Mouse (Mus musculus) hindbrain, embryonic 15.5 days (tissue): ENCODE data around the gene Tgfb1i1. TPM values are rescaled to one million over a fixed set of nuclear protein-coding genes. Genes with fewer than 3 reads are reported as not detected.
A peak's percentile ranks its signal among the peaks of the same experiment; 100 is the strongest.

Experiments
- ATAC-seq: fragments of 200-750 bp; cut with Nextera tagmentation; 2 replicates; pipeline ENCODE4 v1.8.0; 2017; ENCODE audit warnings: low read depth, moderate number of reproducible peaks, moderate TSS enrichment; ENCODE audit not compliant: low FRiP score
- H3K27ac ChIP-seq: fragments of 300-500 bp; sonication (generic); replicated peaks from 2 replicates; pipeline ENCODE4 v1.5.1; 2015; ENCODE audit warnings: mild to moderate bottlenecking, inconsistent platforms
- H3K27me3 ChIP-seq: fragments of 300-500 bp; sonication (generic); 2 replicates; pipeline ENCODE4 v1.6.1; 2015; ENCODE audit warnings: control low read depth, inconsistent platforms
- H3K36me3 ChIP-seq: fragments of 300-500 bp; sonication (generic); 2 replicates; pipeline ENCODE4 v1.6.1; 2015; ENCODE audit warnings: control low read depth, inconsistent platforms
- H3K4me1 ChIP-seq: fragments of 300-500 bp; sonication (generic); replicated peaks from 2 replicates; pipeline ENCODE4 v1.6.1; 2015; ENCODE audit warnings: control low read depth, inconsistent platforms
- H3K4me2 ChIP-seq: fragments of 300-500 bp; sonication (generic); 2 replicates; pipeline ENCODE4 v1.6.1; 2015; ENCODE audit warnings: moderate library complexity, mild to moderate bottlenecking, inconsistent platforms
- H3K4me3 ChIP-seq: fragments of 300-500 bp; sonication (generic); 2 replicates; pipeline ENCODE4 v1.5.1; 2015; ENCODE audit warnings: mild to moderate bottlenecking, inconsistent platforms
- H3K9ac ChIP-seq: fragments of 300-500 bp; sonication (generic); 2 replicates; pipeline ENCODE4 v1.6.1; 2015; ENCODE audit warnings: inconsistent platforms
- H3K9me3 ChIP-seq: fragments of 300-500 bp; sonication (generic); 2 replicates; pipeline ENCODE4 v1.6.1; 2016; ENCODE audit warnings: control low read depth, inconsistent platforms
- WGBS: fragments of 180-500 bp; shearing (Covaris S2); methylation state at CpG from one replicate; pipeline ENCODE4 v1.1.7; 2015; 5-methylcytosine and 5-hydroxymethylcytosine counted together
- polyA plus RNA-seq: library from polyadenylated mRNA; unstranded; fragments of >200 nt; fragmentation: Nextera tagmentation; extraction: Ambion mirVana; gene quantifications from 2 replicates; pipeline ENCODE4 v1.2.1, GENCODE M21; 2015

The Tgfb1i1 gene
- polyA plus RNA-seq, 1 experiment from 2014 or later, result 28.2 TPM

GRCm38 (mm10) chr7:128247443-128247842 lies 831 bp downstream of the Tgfb1i1 start:
- H3K4me1 ChIP-seq, result peaks cover 34% of the 10 kb centered on the region
- peak overlapping the region; percentile 83 for H3K27ac ChIP-seq
- H3K4me3 ChIP-seq, result peak overlapping the region; percentile 45
- H3K9me3 ChIP-seq, result no peaks in the 10 kb centered on the region
- WGBS, result 1% methylated on average over 13 of the region's 13 CpGs
- peak overlapping the region; percentile 67 for H3K4me2 ChIP-seq
- ATAC-seq, result peak; percentile 78
- H3K9ac ChIP-seq, result peak overlapping the region; percentile 54; the same call in 1 of the 2 replicates
- peaks cover 11% of the 10 kb centered on the region for H3K36me3 ChIP-seq
- H3K27me3 ChIP-seq, result peaks cover 8% of the 10 kb centered on the region; the same call in 1 of the 2 replicates

- peaks cover 8% of the 10 kb centered on the region; the same call in 1 of the 2 replicates for H3K27me3 ChIP-seq
- H3K4me2 ChIP-seq, result peak overlapping the region; percentile 67
- H3K36me3 ChIP-seq, result peaks cover 8% of the 10 kb centered on the region; the same call in 1 of the 2 replicates
- ATAC-seq, result no peak
- H3K4me1 ChIP-seq, result peaks cover 38% of the 10 kb centered on the region
- H3K9ac ChIP-seq, result no peak overlapping the region
- peak overlapping the region; percentile 45 for H3K4me3 ChIP-seq
- H3K9me3 ChIP-seq, result no peaks in the 10 kb centered on the region
- no peak overlapping the region for H3K27ac ChIP-seq
- 83% methylated on average over 10 of the region's 10 CpGs for WGBS
Measured at GRCm38 (mm10) chr7:128248081-128249042, 1.8 kb downstream of the Tgfb1i1 start.

- peaks cover 8% of the 10 kb centered on the region; the same call in 1 of the 2 replicates for H3K27me3 ChIP-seq
- no peak for ATAC-seq
- WGBS, result 82% methylated on average over 5 of the region's 5 CpGs
- H3K4me3 ChIP-seq, result no peak overlapping the region
- H3K27ac ChIP-seq, result no peak overlapping the region
- H3K4me1 ChIP-seq, result peaks cover 38% of the 10 kb centered on the region
- no peak overlapping the region for H3K9ac ChIP-seq
- no peaks in the 10 kb centered on the region for H3K9me3 ChIP-seq
- H3K36me3 ChIP-seq, result no peaks in the 10 kb centered on the region
- H3K4me2 ChIP-seq, result no peak overlapping the region
Measured at GRCm38 (mm10) chr7:128249998-128250397, 3.4 kb downstream of the Tgfb1i1 start.

GRCm38 (mm10) chr7:128251946-128252345 lies 5.3 kb downstream of the Tgfb1i1 start:
- 61% methylated on average over 12 of the region's 12 CpGs for WGBS
- H3K27ac ChIP-seq, result no peak overlapping the region
- peaks cover 24% of the 10 kb centered on the region for H3K4me1 ChIP-seq
- H3K4me3 ChIP-seq, result peak overlapping the region; percentile 39
- no peaks in the 10 kb centered on the region for H3K36me3 ChIP-seq
- ATAC-seq, result no peak
- no peaks in the 10 kb centered on the region for H3K9me3 ChIP-seq
- H3K4me2 ChIP-seq, result peak overlapping the region; percentile 69
- peak overlapping the region; percentile 36; the same call in 1 of the 2 replicates for H3K9ac ChIP-seq
- peaks cover 8% of the 10 kb centered on the region; the same call in 1 of the 2 replicates for H3K27me3 ChIP-seq

GRCm38 (mm10) chr7:128252609-128253008 lies 6.0 kb downstream of the Tgfb1i1 start:
- H3K27ac ChIP-seq, result no peak overlapping the region; the same call in 1 of the 2 replicates
- H3K4me3 ChIP-seq, result peak overlapping the region; percentile 39
- H3K9ac ChIP-seq, result peak overlapping the region; percentile 36
- H3K4me2 ChIP-seq, result peak overlapping the region; percentile 69
- 13% methylated on average over 24 of the region's 24 CpGs for WGBS
- ATAC-seq, result no peak; the same call in 1 of the 2 replicates
- peaks cover 8% of the 10 kb centered on the region; the same call in 1 of the 2 replicates for H3K27me3 ChIP-seq
- peaks cover 17% of the 10 kb centered on the region for H3K4me1 ChIP-seq
- no peaks in the 10 kb centered on the region for H3K9me3 ChIP-seq
- H3K36me3 ChIP-seq, result no peaks in the 10 kb centered on the region

GRCm38 (mm10) chr7:128254978-128255377 lies 8.4 kb downstream of the Tgfb1i1 start:
- ATAC-seq, result no peak
- Histone ChIP-seq H3K36me3 (no peaks in the 10 kb centered on the region), H3K4me3 (no peak overlapping the region), H3K27me3 (peaks cover 8% of the 10 kb centered on the region; the same call in 1 of the 2 replicates), H3K4me1 (peaks cover 12% of the 10 kb centered on the region), H3K9ac (no peak overlapping the region), H3K9me3 (no peaks in the 10 kb centered on the region), H3K27ac (no peak overlapping the region), H3K4me2 (no peak overlapping the region)
- 67% methylated on average over 2 of the region's 2 CpGs for WGBS

GRCm38 (mm10) chr7:128255757-128256156 lies 9.1 kb downstream of the Tgfb1i1 start:
- 94% methylated on average over 5 of the region's 5 CpGs for WGBS

GRCm38 (mm10) chr7:128256783-128257334 lies 10.2 kb downstream of the Tgfb1i1 start:
- peaks cover 10% of the 10 kb centered on the region for H3K4me1 ChIP-seq
- peaks cover 2% of the 10 kb centered on the region; the same call in 1 of the 2 replicates for H3K27me3 ChIP-seq
- WGBS, result 46% methylated on average over 5 of the region's 5 CpGs

More at GRCm38 (mm10) chr7:128255757-128256156, 9.1 kb downstream of the Tgfb1i1 start:
- no peak overlapping the region for H3K4me3 ChIP-seq
- no peak overlapping the region for H3K9ac ChIP-seq
- no peak overlapping the region for H3K4me2 ChIP-seq
- H3K36me3 ChIP-seq, result no peaks in the 10 kb centered on the region
- no peak overlapping the region for H3K27ac ChIP-seq
- no peaks in the 10 kb centered on the region for H3K9me3 ChIP-seq
- peaks cover 8% of the 10 kb centered on the region; the same call in 1 of the 2 replicates for H3K27me3 ChIP-seq
- H3K4me1 ChIP-seq, result peaks cover 12% of the 10 kb centered on the region
- no peak for ATAC-seq

GRCm38 (mm10) chr7:128265411-128265810 lies 18.8 kb downstream of the Tgfb1i1 start, which contains the start of gene Slc5a2:
TSS of gene Slc5a2 (plus strand) at chr7:128265657.
- ATAC-seq, result no peak
- Histone ChIP-seq H3K4me3 (no peak within 1 kb of the TSS), H3K36me3 (no peaks in the 10 kb centered on the region), H3K9me3 (no peaks in the 10 kb centered on the region), H3K27me3 (no peaks in the 10 kb centered on the region), H3K27ac (no peak within 1 kb of the TSS), H3K4me1 (no peaks in the 10 kb centered on the region), H3K9ac (no peak within 1 kb of the TSS), H3K4me2 (no peak within 1 kb of the TSS)
- WGBS, result 86% methylated on average over 6 of the region's 6 CpGs

More at GRCm38 (mm10) chr7:128256783-128257334, 10.2 kb downstream of the Tgfb1i1 start:
- Histone ChIP-seq H3K27ac (no peak overlapping the region), H3K4me2 (no peak overlapping the region), H3K9ac (no peak overlapping the region), H3K9me3 (no peaks in the 10 kb centered on the region), H3K36me3 (no peaks in the 10 kb centered on the region), H3K4me3 (no peak overlapping the region)
- ATAC-seq, result no peak

- Histone ChIP-seq H3K4me2 (no peak overlapping the region), H3K27me3 (no peaks in the 10 kb centered on the region), H3K27ac (no peak overlapping the region), H3K4me1 (no peaks in the 10 kb centered on the region), H3K36me3 (no peaks in the 10 kb centered on the region), H3K9me3 (no peaks in the 10 kb centered on the region), H3K9ac (no peak overlapping the region), H3K4me3 (no peak overlapping the region)
- ATAC-seq, result no peak
- 73% methylated on average over 5 of the region's 5 CpGs for WGBS
Measured at GRCm38 (mm10) chr7:128266056-128266455, 19.4 kb downstream of the Tgfb1i1 start.

- no peak overlapping the region for H3K27ac ChIP-seq
- H3K4me1 ChIP-seq, result no peaks in the 10 kb centered on the region
- ATAC-seq, result no peak
- H3K27me3 ChIP-seq, result no peaks in the 10 kb centered on the region
- H3K4me3 ChIP-seq, result no peak overlapping the region
- 71% methylated on average over 13 of the region's 13 CpGs for WGBS
- peaks cover 9% of the 10 kb centered on the region; the same call in 1 of the 2 replicates for H3K36me3 ChIP-seq
- H3K4me2 ChIP-seq, result no peak overlapping the region
- H3K9me3 ChIP-seq, result no peaks in the 10 kb centered on the region
- H3K9ac ChIP-seq, result no peak overlapping the region
Measured at GRCm38 (mm10) chr7:128267391-128267790, 20.8 kb downstream of the Tgfb1i1 start.

- ATAC-seq, result no peak
- Histone ChIP-seq H3K27ac (no peak overlapping the region), H3K4me3 (no peak overlapping the region), H3K4me1 (no peaks in the 10 kb centered on the region), H3K9ac (no peak overlapping the region), H3K9me3 (no peaks in the 10 kb centered on the region), H3K4me2 (no peak overlapping the region), H3K36me3 (peaks cover 10% of the 10 kb centered on the region; the same call in 1 of the 2 replicates), H3K27me3 (no peaks in the 10 kb centered on the region)
- WGBS, result 80% methylated on average over 7 of the region's 7 CpGs
Measured at GRCm38 (mm10) chr7:128267813-128268212, 21.2 kb downstream of the Tgfb1i1 start.
